Mouse (Mus musculus) urinary bladder, postnatal 4 days (tissue): ENCODE results near the gene Slc6a20a.

Source experiments
- DNase-seq, 2 experiments: peaks; one replicate each; pipeline ENCODE4 v3.0.0; 2021 to 2022; ENCODE audit warnings: low spot score in 2 of 2

Slc6a20a gene

GRCm38 (mm10) chr9:123638231-123638630, 40.5 kb downstream of the Slc6a20a start:
- DNase-seq: no peak

- no peak for DNase-seq
These were observed 41.9 kb downstream of the Slc6a20a start for GRCm38 (mm10) chr9:123636771-123637170.

- no peak for DNase-seq
These were observed 45.7 kb downstream of the Slc6a20a start for GRCm38 (mm10) chr9:123632993-123633392.

GRCm38 (mm10) chr9:123632281-123632680, 46.4 kb downstream of the Slc6a20a start, which contains the start of gene Slc6a20b:
Gene Slc6a20b, minus strand, starts transcription at chr9:123632565.
- DNase-seq: no peak

- DNase-seq: no peak
These were observed 47.0 kb downstream of the Slc6a20a start for GRCm38 (mm10) chr9:123631666-123632065.

GRCm38 (mm10) chr9:123625821-123626220, 52.9 kb downstream of the Slc6a20a start:
- DNase-seq: no peak

- DNase-seq: no peak
These were observed 53.9 kb downstream of the Slc6a20a start for GRCm38 (mm10) chr9:123624741-123625140.

- no peak for DNase-seq
These were observed 58.2 kb downstream of the Slc6a20a start for GRCm38 (mm10) chr9:123620311-123621098.

GRCm38 (mm10) chr9:123601529-123601928, 77.2 kb downstream of the Slc6a20a start:
- no peak for DNase-seq

- DNase-seq: no peak
These were observed 81.3 kb downstream of the Slc6a20a start for GRCm38 (mm10) chr9:123597376-123597775.

GRCm38 (mm10) chr9:123596910-123597309, 81.8 kb downstream of the Slc6a20a start:
- no peak for DNase-seq

- DNase-seq: no peak
These were observed 83.5 kb downstream of the Slc6a20a start for GRCm38 (mm10) chr9:123595194-123595593.

- DNase-seq: no peak
These were observed 89.3 kb downstream of the Slc6a20a start for GRCm38 (mm10) chr9:123589240-123589910.
